Mouse (Mus musculus): ENCODE results near the gene Cyp2d22. TPM values are rescaled to one million over a fixed set of nuclear protein-coding genes. Genes with fewer than 3 reads are reported as not detected.

The Cyp2d22 gene
- polyA plus RNA-seq, 1 experiment from 2014 or later: 9.7 TPM

GRCm38 (mm10) chr15:82351480-82351879 is 28.6 kb downstream of the Cyp2d22 start:
- no peaks in the 10 kb centered on the region for H3K27me3 ChIP-seq (ENCODE audit: control insufficient read depth, insufficient read depth, low read depth, low read length)
- no peak overlapping the region for H3K9ac ChIP-seq (ENCODE audit: low read length)
- no peak overlapping the region for H3K4me3 ChIP-seq (ENCODE audit: low read length)
- no peak overlapping the region for H3K4me2 ChIP-seq (ENCODE audit: low read depth, low read length)
- H3K27ac ChIP-seq (ENCODE audit: low read length): no peak overlapping the region
- WGBS: 76% methylated on average over 3 of the region's 3 CpGs
- H3K9me3 ChIP-seq (ENCODE audit: control insufficient read depth, low read length): no peaks in the 10 kb centered on the region
- peaks cover 19% of the 10 kb centered on the region for H3K4me1 ChIP-seq (replicated peaks; ENCODE audit: control insufficient read depth, insufficient read depth, low read length)
- peaks cover 28% of the 10 kb centered on the region for H3K36me3 ChIP-seq (ENCODE audit: control insufficient read depth, insufficient read depth, low read length)
- ATAC-seq (ENCODE audit: low read depth): no peak

DNA sequence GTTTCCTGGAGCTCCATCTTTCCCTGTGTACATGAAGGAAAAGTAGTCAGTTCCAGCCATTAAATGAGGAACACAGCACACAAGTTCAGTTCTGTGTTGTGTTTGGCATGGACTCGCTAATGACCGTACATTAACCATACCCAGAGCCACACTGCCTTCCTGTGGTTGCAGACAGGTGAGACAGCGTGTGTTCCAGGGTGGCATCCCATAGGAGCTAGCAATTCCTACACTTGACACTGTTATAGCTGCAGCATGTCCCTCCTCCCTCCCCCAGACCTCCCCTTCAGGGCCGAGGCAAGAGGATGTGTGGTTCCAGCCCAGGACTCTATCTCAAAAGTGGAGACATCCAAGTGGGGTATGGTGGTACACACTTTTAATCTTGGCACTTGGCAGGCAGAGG is 29.7 kb downstream of the Cyp2d22 start:
- Histone ChIP-seq H3K9ac (ENCODE audit: low read length) (no peak overlapping the region), H3K27me3 (ENCODE audit: control insufficient read depth, insufficient read depth, low read depth, low read length) (no peaks in the 10 kb centered on the region), H3K27ac (ENCODE audit: low read length) (no peak overlapping the region), H3K4me1 (replicated peaks; ENCODE audit: control insufficient read depth, insufficient read depth, low read length) (peaks cover 19% of the 10 kb centered on the region), H3K4me2 (ENCODE audit: low read depth, low read length) (no peak overlapping the region), H3K4me3 (ENCODE audit: low read length) (no peak overlapping the region), H3K36me3 (ENCODE audit: control insufficient read depth, insufficient read depth, low read length) (peaks cover 28% of the 10 kb centered on the region), H3K9me3 (ENCODE audit: control insufficient read depth, low read length) (no peaks in the 10 kb centered on the region)
- 82% methylated on average over 4 of the region's 4 CpGs for WGBS
- ATAC-seq (ENCODE audit: low read depth): no peak

DNA sequence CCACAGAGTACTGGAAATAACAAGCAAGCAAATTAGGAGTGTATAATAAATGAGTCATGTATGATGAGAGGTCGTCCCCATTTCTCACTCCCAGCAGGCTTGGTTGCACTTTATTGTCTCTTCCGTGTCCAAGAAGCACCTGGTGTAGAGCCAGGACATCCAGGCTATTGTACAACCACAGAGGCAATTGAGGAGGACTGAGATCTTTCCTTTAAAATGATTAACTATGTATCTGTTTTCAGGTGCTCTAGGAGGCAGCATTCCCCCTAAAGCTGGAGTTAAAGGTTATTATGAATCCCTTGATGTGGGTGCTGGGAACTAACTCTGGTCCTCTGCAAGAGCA is 31.1 kb downstream of the Cyp2d22 start:
- Histone ChIP-seq H3K4me1 (replicated peaks; ENCODE audit: control insufficient read depth, insufficient read depth, low read length) (peaks cover 16% of the 10 kb centered on the region), H3K36me3 (ENCODE audit: control insufficient read depth, insufficient read depth, low read length) (peaks cover 28% of the 10 kb centered on the region), H3K4me2 (ENCODE audit: low read depth, low read length) (no peak overlapping the region), H3K9me3 (ENCODE audit: control insufficient read depth, low read length) (no peaks in the 10 kb centered on the region), H3K9ac (ENCODE audit: low read length) (no peak overlapping the region), H3K4me3 (ENCODE audit: low read length) (no peak overlapping the region), H3K27ac (ENCODE audit: low read length) (no peak overlapping the region), H3K27me3 (ENCODE audit: control insufficient read depth, insufficient read depth, low read depth, low read length) (no peaks in the 10 kb centered on the region)
- no peak for ATAC-seq (ENCODE audit: low read depth)
- WGBS: 82% methylated on average over 2 of the region's 2 CpGs

DNA sequence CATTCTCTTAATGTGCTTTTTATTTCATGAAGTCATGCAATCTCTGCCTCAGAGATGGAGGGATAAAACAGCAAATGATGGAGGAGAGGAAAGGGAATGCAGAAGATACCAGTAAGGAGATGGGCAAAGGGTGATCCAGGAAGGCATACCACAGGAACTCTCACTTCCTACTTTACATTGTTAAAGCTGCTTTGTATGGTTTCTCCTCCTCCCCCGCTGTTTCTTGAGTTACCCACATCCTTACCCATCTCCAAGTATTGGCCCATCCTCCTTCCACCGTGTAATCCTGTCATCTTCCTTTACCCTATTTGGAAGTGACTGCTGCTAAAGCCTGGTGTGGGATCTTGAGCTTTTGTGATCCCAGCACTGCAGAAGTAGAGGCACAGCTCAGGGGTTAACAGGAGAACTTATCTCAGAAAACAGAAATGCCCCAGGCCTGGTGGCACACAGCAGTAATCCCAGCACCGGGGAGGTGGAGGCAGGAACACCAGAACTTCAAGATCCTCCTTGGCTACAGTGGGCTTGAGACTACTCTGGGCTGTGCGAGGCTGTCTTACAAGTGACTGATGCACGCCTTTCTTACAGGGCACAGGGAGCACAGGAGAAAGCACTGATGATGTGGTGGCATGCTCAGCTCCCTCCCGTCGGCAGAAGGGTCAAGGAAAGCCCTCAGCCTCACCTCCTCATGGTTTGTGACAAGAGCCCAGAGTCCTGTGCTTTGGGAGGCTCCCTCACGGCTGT is 31.6 kb downstream of the Cyp2d22 start:
- Histone ChIP-seq H3K9ac (ENCODE audit: low read length) (no peak overlapping the region), H3K27me3 (ENCODE audit: control insufficient read depth, insufficient read depth, low read depth, low read length) (no peaks in the 10 kb centered on the region), H3K4me1 (replicated peaks; ENCODE audit: control insufficient read depth, insufficient read depth, low read length) (peaks cover 16% of the 10 kb centered on the region), H3K36me3 (ENCODE audit: control insufficient read depth, insufficient read depth, low read length) (peaks cover 28% of the 10 kb centered on the region), H3K4me3 (ENCODE audit: low read length) (no peak overlapping the region), H3K9me3 (ENCODE audit: control insufficient read depth, low read length) (no peaks in the 10 kb centered on the region), H3K4me2 (ENCODE audit: low read depth, low read length) (no peak overlapping the region), H3K27ac (ENCODE audit: low read length) (no peak overlapping the region)
- WGBS: 81% methylated on average over 8 of the region's 8 CpGs
- no peak for ATAC-seq (ENCODE audit: low read depth)

GRCm38 (mm10) chr15:82347852-82348251 is 32.2 kb downstream of the Cyp2d22 start:
- H3K4me1 ChIP-seq (replicated peaks; ENCODE audit: control insufficient read depth, insufficient read depth, low read length): peaks cover 11% of the 10 kb centered on the region
- no peak overlapping the region for H3K27ac ChIP-seq (ENCODE audit: low read length)
- 93% methylated on average over 12 of the region's 12 CpGs for WGBS
- peaks cover 28% of the 10 kb centered on the region for H3K36me3 ChIP-seq (ENCODE audit: control insufficient read depth, insufficient read depth, low read length)
- H3K9me3 ChIP-seq (ENCODE audit: control insufficient read depth, low read length): no peaks in the 10 kb centered on the region
- no peak overlapping the region for H3K4me3 ChIP-seq (ENCODE audit: low read length)
- no peak overlapping the region for H3K9ac ChIP-seq (ENCODE audit: low read length)
- no peak for ATAC-seq (ENCODE audit: low read depth)
- no peak overlapping the region for H3K4me2 ChIP-seq (ENCODE audit: low read depth, low read length)
- no peaks in the 10 kb centered on the region for H3K27me3 ChIP-seq (ENCODE audit: control insufficient read depth, insufficient read depth, low read depth, low read length)

DNA sequence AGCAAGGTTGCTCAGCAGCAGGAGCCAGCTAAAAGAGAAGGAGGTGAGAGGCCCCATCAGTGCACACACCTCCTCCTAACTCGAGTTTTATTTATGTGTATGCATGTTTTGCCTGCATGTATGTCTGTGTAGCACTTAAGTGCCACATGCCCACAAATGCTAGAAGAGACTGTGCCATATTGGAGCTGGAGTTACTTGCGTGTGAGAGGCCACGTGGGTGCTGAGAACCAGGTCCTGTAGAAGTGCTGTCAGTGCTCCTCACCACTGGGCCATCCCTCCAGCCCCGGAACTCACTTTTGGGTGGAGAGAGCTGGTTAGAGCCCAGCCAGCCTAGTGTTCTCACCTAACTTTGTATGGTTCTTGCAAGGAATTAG is 32.8 kb downstream of the Cyp2d22 start:
- no peak for ATAC-seq (ENCODE audit: low read depth)
- 74% methylated on average over 4 of the region's 4 CpGs for WGBS
- Histone ChIP-seq H3K9ac (ENCODE audit: low read length) (peak overlapping the region; percentile 63), H3K27me3 (ENCODE audit: control insufficient read depth, insufficient read depth, low read depth, low read length) (no peaks in the 10 kb centered on the region), H3K4me3 (ENCODE audit: low read length) (peak overlapping the region; percentile 78), H3K4me1 (replicated peaks; ENCODE audit: control insufficient read depth, insufficient read depth, low read length) (peaks cover 9% of the 10 kb centered on the region), H3K36me3 (ENCODE audit: control insufficient read depth, insufficient read depth, low read length) (peaks cover 28% of the 10 kb centered on the region), H3K27ac (ENCODE audit: low read length) (no peak overlapping the region), H3K4me2 (ENCODE audit: low read depth, low read length) (peak overlapping the region; percentile 61), H3K9me3 (ENCODE audit: control insufficient read depth, low read length) (no peaks in the 10 kb centered on the region)

DNA sequence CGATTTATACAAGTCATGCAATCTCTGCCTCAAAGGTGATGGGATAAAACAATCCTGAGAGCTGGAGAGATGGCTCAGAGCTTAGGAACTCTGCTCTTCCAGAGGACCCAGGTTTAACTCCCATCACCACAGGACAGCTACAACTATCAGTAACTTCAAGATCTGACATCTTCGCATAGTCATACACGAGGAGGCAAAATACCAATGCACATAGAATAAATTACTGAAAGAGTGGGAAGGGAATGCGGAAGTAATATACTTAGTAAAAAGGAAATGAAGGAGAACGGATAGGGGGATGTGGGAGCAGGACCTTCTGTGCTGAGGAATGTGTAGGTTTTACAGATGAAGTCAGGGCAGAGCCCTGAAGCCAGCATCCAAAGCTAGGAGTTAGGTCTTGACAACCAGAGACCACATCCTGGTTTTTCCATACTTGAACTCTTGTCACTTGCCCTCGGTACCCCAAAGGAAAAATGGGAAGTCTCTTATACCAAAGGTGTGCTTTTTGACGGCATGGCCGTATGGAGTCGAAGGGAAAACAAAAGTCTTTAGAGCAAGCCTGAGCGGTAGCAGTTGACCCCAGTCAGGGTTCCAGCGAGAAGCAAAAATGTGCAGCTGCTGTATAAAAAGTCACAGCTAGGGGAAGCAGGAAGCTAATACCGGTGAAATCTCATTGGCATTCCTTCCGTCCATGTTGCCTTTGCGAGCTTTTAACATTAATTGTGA is 33.3 kb downstream of the Cyp2d22 start:
- 37% methylated on average over 14 of the region's 14 CpGs for WGBS
- no peak for ATAC-seq (ENCODE audit: low read depth)
- Histone ChIP-seq H3K9me3 (ENCODE audit: control insufficient read depth, low read length) (no peaks in the 10 kb centered on the region), H3K27ac (ENCODE audit: low read length) (peak overlapping the region; percentile 21; the same call in 1 of the 2 replicates), H3K27me3 (ENCODE audit: control insufficient read depth, insufficient read depth, low read depth, low read length) (no peaks in the 10 kb centered on the region), H3K36me3 (ENCODE audit: control insufficient read depth, insufficient read depth, low read length) (peaks cover 28% of the 10 kb centered on the region), H3K9ac (ENCODE audit: low read length) (peak overlapping the region; percentile 63), H3K4me1 (replicated peaks; ENCODE audit: control insufficient read depth, insufficient read depth, low read length) (peaks cover 12% of the 10 kb centered on the region), H3K4me2 (ENCODE audit: low read depth, low read length) (peak overlapping the region; percentile 61), H3K4me3 (ENCODE audit: low read length) (peak overlapping the region; percentile 78)

GRCm38 (mm10) chr15:82345820-82346470 is 34.1 kb downstream of the Cyp2d22 start:
- H3K9me3 ChIP-seq (ENCODE audit: control insufficient read depth, low read length): no peaks in the 10 kb centered on the region
- peaks cover 17% of the 10 kb centered on the region for H3K4me1 ChIP-seq (replicated peaks; ENCODE audit: control insufficient read depth, insufficient read depth, low read length)
- no peaks in the 10 kb centered on the region for H3K27me3 ChIP-seq (ENCODE audit: control insufficient read depth, insufficient read depth, low read depth, low read length)
- ATAC-seq (ENCODE audit: low read depth): peak; percentile 98
- peak overlapping the region; percentile 82 for H3K27ac ChIP-seq (ENCODE audit: low read length)
- peak overlapping the region; percentile 85 for H3K9ac ChIP-seq (ENCODE audit: low read length)
- 0% methylated on average over 51 of the region's 51 CpGs for WGBS
- H3K4me2 ChIP-seq (ENCODE audit: low read depth, low read length): peak overlapping the region; percentile 61
- peak overlapping the region; percentile 78 for H3K4me3 ChIP-seq (ENCODE audit: low read length)
- peaks cover 28% of the 10 kb centered on the region for H3K36me3 ChIP-seq (ENCODE audit: control insufficient read depth, insufficient read depth, low read length)

DNA sequence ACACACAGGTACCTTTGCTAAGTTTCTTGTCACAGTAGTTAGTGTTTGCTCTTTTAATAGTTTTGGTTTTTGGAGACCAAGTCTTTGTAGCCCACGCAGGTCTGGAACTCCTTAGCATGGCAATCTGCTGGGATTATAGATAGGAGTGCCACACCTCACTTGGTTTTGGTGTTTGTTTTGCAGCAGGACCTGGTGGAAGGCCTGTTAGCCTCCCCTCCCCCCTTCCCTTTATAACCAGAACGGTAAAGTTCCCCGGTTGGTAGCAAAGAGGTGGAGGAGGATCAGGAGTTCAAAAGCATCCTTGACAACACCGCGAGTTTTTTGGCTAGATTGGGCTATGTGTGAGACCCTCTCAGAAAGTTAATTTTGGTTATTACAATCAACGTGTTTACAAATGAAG is 35.1 kb downstream of the Cyp2d22 start:
- no peak overlapping the region for H3K4me2 ChIP-seq (ENCODE audit: low read depth, low read length)
- H3K27ac ChIP-seq (ENCODE audit: low read length): no peak overlapping the region
- 82% methylated on average over 6 of the region's 6 CpGs for WGBS

More for the DNA sequence above, 35.1 kb downstream of the Cyp2d22 start:
- Histone ChIP-seq H3K4me1 (replicated peaks; ENCODE audit: control insufficient read depth, insufficient read depth, low read length) (peaks cover 25% of the 10 kb centered on the region), H3K4me3 (ENCODE audit: low read length) (no peak overlapping the region), H3K27me3 (ENCODE audit: control insufficient read depth, insufficient read depth, low read depth, low read length) (peaks cover 3% of the 10 kb centered on the region; the same call in 1 of the 2 replicates), H3K9me3 (ENCODE audit: control insufficient read depth, low read length) (no peaks in the 10 kb centered on the region), H3K36me3 (ENCODE audit: control insufficient read depth, insufficient read depth, low read length) (peaks cover 19% of the 10 kb centered on the region), H3K9ac (ENCODE audit: low read length) (no peak overlapping the region)
- ATAC-seq (ENCODE audit: low read depth): no peak

Measured in lung, embryonic 16.5 days (tissue).